Mouse (Mus musculus) erythroblast, embryonic 14.5 days (primary cell): Measurements from ENCODE around the gene Lrg1.

ENCODE experiments used
- GATA1 ChIP-seq: IDR thresholded peaks from 2 replicates; pipeline ENCODE4 v1.6.1; 2012; ENCODE audit warnings: low read length, inconsistent platforms, mixed read lengths
- TAL1 ChIP-seq: IDR thresholded peaks from 3 replicates; pipeline ENCODE4 v1.6.1; 2012; ENCODE audit warnings: low read length, inconsistent platforms, mixed read lengths

GRCm38 (mm10) chr17:56171456-56171855 is 49.7 kb upstream of the Lrg1 start:
- TF ChIP-seq TAL1 = no peak
- TF ChIP-seq GATA1 = no peak
